Mouse (Mus musculus): Measurements from ENCODE around the gene Gm17606.

The Gm17606 gene

DNA sequence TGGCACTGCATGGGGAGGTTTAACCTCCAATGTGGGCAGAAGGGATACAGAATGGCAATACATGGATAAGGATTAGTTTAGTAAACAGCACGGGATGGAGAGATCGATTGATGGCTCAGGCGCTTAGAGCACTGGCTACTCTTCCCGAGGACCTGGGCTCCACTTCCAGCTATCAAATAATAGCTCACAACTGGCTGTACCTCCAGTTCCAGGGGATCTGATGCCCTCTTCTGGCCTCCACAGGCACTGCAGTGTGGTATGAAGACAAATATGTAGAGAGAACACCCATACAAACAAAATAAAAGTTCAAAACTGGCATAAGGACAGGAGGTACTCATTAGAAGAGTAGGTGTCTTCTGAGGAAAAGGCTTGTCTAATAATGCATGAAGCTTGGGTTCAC, 28.6 kb downstream of the Gm17606 start:
- DNase-seq: peak; percentile 67 to 72

DNA sequence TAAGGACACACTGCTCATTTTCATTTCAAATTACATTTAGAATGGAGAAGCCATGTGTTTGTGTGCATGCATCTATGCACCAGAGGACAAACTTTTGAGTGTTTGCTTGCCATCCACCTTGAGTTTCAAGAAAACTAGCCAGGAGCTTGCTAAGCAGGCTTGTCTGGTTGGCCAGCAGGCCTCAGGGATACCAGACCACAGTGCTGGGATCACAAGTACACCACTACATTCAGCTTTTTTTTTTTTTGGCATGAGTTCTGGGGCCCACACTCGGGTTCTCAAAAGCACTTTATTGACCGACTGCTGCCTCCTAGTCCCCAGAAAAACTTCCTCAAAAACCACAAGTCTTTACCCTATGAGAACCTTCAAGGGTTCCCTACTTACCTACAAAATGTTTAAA, 33.6 kb downstream of the Gm17606 start:
- no peak for DNase-seq

DNA sequence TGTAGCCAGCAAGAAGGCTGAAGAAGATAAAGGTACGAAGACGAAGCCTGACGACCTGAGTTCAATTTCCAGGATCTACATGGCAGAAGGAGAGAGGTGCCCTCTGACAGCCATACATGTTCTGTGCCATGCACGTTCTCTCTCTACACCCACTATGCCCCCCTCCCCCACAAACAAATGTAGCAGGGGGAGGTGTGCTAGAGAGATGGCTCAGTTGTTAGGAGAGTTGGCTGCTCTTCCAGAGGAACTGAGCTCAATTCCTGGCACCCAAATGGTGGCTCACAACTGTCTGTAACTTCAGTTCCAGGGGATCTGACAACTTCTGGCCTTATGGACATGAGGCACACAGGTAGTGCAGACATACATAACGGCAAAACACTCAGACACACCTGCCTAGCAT, 35.5 kb downstream of the Gm17606 start:
- no peak for DNase-seq

DNA sequence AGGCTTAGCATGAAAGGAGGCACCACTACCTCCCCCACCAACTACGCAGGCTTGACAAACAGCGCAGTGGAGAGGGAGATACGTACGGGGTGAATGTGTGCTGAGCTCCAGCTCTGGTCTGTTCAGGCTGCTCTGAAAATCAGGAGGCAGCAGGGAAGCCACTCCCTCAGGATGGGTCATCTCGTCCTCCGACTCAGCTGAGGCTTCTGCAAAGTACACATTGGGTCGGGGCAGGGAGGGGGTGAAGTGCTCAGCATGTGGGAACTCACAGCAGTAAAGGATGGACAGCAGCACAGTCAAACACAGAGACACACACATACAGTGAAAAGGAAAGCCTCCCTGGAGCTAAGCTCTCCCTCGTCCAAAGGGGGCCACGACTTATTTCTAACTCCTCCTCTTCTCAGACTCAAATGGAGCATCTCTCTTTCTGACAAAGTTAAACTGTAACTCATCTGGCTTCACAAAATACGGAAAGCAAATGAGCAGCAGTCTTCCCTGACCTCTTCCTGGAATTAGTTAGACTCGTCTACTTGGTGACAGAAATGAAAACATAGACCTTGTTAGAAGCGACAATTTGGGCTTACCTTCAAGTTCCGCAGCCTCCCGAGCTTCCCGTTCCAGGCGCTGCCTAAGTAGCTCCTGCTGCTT, 38.0 kb downstream of the Gm17606 start:
- no peak for DNase-seq

DNA sequence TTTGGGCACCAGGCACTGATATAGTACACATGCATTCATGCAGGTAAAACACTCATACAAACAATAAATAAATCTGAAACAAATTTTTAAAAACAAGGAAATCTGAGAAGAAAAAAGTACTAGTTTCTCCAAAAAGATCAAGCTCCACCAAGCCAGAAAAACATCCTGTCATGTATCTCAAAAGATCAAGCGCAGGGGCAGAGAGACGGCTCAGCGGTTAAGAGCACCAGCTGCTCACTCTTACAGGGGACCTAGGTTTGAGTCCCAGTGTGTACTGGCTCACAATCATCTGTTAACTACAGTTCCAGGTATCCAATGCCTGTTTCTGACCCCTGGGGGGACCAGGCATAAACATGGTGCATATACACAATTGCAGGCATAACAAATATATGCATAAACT, 41.6 kb downstream of the Gm17606 start:
- no peak for DNase-seq

DNA sequence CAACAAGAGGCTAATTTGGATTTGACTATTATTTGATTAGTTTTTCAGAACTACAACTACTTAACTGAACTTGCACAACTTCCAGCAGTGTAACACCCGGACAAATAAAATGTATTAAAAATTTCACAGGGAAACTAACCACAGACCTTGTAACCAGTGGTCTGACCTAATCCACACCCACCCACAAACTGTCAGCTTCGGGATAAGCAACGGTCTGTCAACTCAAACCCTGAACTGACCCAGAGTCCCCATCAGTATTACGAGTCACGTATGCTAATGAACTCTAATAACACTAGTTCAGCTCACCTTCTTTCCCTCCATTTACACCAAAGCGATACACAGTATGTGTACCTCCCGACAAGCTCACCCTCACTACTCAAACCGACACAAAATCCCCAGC, 44.7 kb downstream of the Gm17606 start:
- DNase-seq: no peak

DNA sequence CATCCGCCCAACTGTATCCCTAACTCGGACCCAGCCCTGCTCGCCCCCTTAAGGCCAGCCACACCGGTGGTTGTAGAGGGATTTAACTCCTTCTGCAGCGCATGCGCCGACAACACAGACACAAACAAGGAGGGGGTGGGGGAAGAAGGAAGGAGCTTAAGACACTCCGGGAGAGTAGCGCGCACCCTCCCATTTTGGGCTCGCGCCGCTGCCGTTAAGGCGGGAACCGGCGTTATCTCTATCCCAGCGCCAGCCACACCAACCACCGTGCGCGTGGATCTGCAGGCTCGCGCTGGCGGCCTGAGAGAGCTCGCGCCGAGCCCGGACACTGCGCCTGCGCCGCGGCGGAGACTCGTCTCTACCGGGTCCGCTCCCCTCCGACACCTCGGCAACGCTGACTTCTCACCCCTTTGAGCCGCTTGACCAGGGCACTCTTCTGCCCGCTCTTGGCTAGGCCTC, 45.3 kb downstream of the Gm17606 start, which contains the start of gene 1700123O20Rik:
Gene 1700123O20Rik, plus strand, starts transcription at position 154 of the 459 bp plus-strand sequence.
- DNase-seq: peak; percentile 81 to 90

DNA sequence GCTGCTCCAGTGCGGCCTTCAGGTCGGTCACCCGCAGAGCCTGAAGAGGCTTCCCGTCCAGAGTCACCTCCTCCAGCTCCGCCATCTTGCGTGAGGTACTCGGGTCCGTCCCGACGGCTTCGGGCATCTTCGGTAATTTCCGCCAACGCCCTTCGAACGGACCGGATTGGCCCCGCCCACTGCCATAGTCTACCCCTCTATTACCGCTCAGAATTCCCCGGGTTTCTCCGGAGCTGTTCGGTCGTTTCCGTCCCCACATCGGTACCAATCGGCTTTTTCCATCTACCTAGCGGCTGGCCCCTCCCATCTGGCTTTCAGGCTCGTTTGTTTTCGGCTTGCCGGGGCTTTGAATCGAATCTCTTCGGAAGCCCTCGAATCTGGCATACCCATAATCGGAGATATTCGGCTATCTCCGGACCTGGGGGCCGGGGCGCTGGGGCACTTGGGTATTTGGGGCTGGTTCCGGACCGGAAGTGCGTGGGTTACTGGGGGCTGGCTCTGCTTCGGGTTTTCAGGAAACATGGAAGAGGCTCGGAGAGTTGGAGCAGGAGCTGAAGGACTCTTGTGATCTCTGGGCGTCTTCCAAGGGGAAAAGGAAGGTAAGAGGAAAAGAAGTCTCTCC, 45.9 kb downstream of the Gm17606 start, which contains the start of gene Acin1:
Gene Acin1, minus strand, starts transcription at position 410 of the 622 bp plus-strand sequence.
- peak; percentile 100 for DNase-seq

DNA sequence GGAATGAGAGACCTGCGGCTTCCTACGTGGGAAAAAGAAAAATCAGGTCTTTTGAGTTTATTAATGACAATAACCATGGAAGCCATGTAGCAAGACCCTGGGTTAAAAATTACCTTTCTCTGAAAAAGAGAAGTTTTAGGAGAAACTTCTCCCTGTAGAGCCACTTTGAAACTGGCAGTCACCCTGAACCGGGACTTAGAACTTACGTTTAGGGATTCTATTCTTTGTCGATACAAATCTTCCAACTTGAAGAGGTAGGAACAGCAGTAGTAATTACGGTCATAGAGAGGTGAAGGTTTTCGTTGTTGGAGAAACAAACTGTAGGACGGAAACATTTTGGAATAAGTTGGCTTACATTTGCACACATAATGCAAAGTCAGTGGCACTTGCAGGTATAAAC, 46.5 kb downstream of the Gm17606 start:
- no peak for DNase-seq

DNA sequence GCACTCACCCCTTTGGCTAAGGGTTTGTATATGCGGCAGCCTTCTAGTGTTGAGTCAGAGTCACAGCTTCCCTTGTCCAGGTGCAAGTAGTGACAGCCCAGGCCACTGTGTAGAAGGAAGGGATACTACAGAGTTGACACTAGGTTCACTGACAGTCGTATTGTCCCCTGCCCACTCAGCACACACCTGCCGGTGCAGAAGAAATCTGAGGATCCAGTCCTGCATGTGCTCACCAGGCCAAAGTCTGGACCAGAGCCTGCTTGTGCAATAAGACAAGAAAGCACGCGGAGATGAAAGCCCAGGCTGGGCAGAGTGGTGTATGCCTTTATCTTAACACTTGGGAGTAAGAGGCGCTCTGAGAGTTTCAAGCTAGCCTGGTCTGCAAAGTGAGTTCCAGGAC, 54.3 kb downstream of the Gm17606 start:
- DNase-seq: no peak

DNA sequence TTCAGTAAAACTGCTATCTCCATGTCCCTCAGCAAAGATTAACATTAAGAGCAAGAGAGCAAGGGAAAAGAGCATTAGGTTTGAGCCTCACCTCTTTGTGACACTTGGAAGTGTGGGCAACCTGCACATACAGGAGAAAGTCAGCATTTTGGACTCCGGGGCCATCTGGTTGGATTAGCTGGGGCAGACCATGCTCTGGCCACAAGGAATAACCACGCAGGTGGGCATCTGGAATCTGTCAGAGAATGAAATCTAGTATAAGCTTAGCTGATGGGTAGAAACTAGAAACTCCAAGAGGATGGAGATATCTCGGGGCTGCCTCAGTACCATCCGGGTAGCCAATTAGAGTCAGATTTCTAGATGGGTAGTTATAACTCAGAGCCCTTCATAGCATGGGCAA, 56.0 kb downstream of the Gm17606 start:
- DNase-seq: no peak
